Mouse (Mus musculus): ENCODE data around the gene Pus3. TPM values are rescaled to one million over a fixed set of nuclear protein-coding genes. Genes with fewer than 3 reads are reported as not detected.

Pus3 gene
- polyA plus RNA-seq, 1 experiment from 2014 or later = 9.3 TPM

GRCm38 (mm10) chr9:35546745-35547144, 11.7 kb upstream of the Pus3 start:
- no peaks in the 10 kb centered on the region for H3K27me3 ChIP-seq
- no peak overlapping the region for H3K27ac ChIP-seq
- H3K9ac ChIP-seq = no peak overlapping the region; the same call in 1 of the 2 replicates
- ATAC-seq (ENCODE audit: low read depth) = no peak
- H3K4me3 ChIP-seq (replicated peaks) = no peak overlapping the region
- H3K9me3 ChIP-seq (replicated peaks) = no peaks in the 10 kb centered on the region
- no peak overlapping the region for H3K4me2 ChIP-seq
- H3K36me3 ChIP-seq = no peaks in the 10 kb centered on the region
- peaks cover 8% of the 10 kb centered on the region; the same call in 1 of the 2 replicates for H3K4me1 ChIP-seq (replicated peaks)
- WGBS (ENCODE audit: insufficient replicate concordance) = 14% methylated on average over 9 of the region's 9 CpGs
- no peak for DNase-seq

DNA sequence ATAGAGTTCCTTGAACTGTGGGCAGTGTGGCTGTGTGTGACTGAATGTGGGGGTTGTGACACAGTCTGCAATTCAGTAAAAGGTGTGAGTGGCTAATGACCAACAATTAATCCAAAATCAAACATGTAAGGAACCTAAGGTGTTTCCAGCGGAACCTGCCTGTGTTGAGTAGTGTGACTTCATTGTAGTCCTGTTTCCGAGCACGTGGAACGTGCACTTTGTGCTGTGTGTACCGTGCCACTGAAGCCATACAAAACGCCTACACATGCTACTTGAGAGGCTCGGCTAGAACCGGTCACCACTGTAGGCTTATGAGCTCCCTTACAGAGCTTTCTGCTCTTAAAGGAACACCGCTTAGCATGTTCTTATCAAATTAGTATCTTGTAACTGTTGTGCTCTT, 9.9 kb upstream of the Pus3 start:
- Histone ChIP-seq H3K4me2 (no peak overlapping the region), H3K4me1 (replicated peaks) (peaks cover 8% of the 10 kb centered on the region; the same call in 1 of the 2 replicates), H3K4me3 (replicated peaks) (no peak overlapping the region), H3K27me3 (no peaks in the 10 kb centered on the region), H3K9ac (no peak overlapping the region), H3K36me3 (no peaks in the 10 kb centered on the region), H3K9me3 (replicated peaks) (no peaks in the 10 kb centered on the region), H3K27ac (no peak overlapping the region)
- 76% methylated on average over 9 of the region's 9 CpGs for WGBS (ENCODE audit: insufficient replicate concordance)
- no peak for ATAC-seq (ENCODE audit: low read depth)
- no peak for DNase-seq

- Histone ChIP-seq H3K36me3 (peaks cover 12% of the 10 kb centered on the region), H3K27me3 (peaks cover 51% of the 10 kb centered on the region), H3K9ac (no peak overlapping the region), H3K9me3 (replicated peaks) (no peaks in the 10 kb centered on the region), H3K27ac (no peak overlapping the region), H3K4me3 (replicated peaks) (no peak overlapping the region), H3K4me1 (replicated peaks) (peaks cover 26% of the 10 kb centered on the region), H3K4me2 (no peak overlapping the region)
- ATAC-seq (ENCODE audit: low read depth) (no peak), DNase-seq (no peak)
- 44% methylated on average over 12 of the region's 12 CpGs for WGBS (ENCODE audit: insufficient replicate concordance)
Measured at GRCm38 (mm10) chr9:35556494-35557102, 1.8 kb upstream of the Pus3 start.

GRCm38 (mm10) chr9:35559009-35559890, 855 bp downstream of the Pus3 start:
- DNase-seq = peak; percentile 60
- H3K36me3 ChIP-seq = peaks cover 26% of the 10 kb centered on the region
- peak; percentile 83 for ATAC-seq (ENCODE audit: low read depth)
- peaks cover 47% of the 10 kb centered on the region for H3K27me3 ChIP-seq
- peaks cover 30% of the 10 kb centered on the region for H3K4me1 ChIP-seq (replicated peaks)
- H3K4me2 ChIP-seq = peak overlapping the region; percentile 82
- H3K4me3 ChIP-seq (replicated peaks) = peak overlapping the region; percentile 74
- peak overlapping the region; percentile 41 for H3K27ac ChIP-seq
- WGBS (ENCODE audit: insufficient replicate concordance) = 1% methylated on average over 31 of the region's 31 CpGs
- H3K9me3 ChIP-seq (replicated peaks) = no peaks in the 10 kb centered on the region
- peak overlapping the region; percentile 77 for H3K9ac ChIP-seq

GRCm38 (mm10) chr9:35561076-35561475, 2.7 kb downstream of the Pus3 start:
- Histone ChIP-seq H3K9ac (no peak overlapping the region), H3K4me1 (replicated peaks) (peaks cover 34% of the 10 kb centered on the region), H3K9me3 (replicated peaks) (no peaks in the 10 kb centered on the region), H3K36me3 (peaks cover 44% of the 10 kb centered on the region), H3K27ac (no peak overlapping the region), H3K4me3 (replicated peaks) (no peak overlapping the region), H3K4me2 (no peak overlapping the region), H3K27me3 (peaks cover 32% of the 10 kb centered on the region)
- WGBS (ENCODE audit: insufficient replicate concordance) = 91% methylated on average over 11 of the region's 11 CpGs
- ATAC-seq (ENCODE audit: low read depth) (no peak), DNase-seq (no peak)

- no peak overlapping the region for H3K9ac ChIP-seq
- no peak overlapping the region for H3K27ac ChIP-seq
- H3K36me3 ChIP-seq = peaks cover 49% of the 10 kb centered on the region
- ATAC-seq (ENCODE audit: low read depth) (no peak), DNase-seq (no peak)
- H3K9me3 ChIP-seq (replicated peaks) = no peaks in the 10 kb centered on the region
- peaks cover 27% of the 10 kb centered on the region for H3K27me3 ChIP-seq
- 54% methylated on average over 6 of the region's 6 CpGs for WGBS (ENCODE audit: insufficient replicate concordance)
- peaks cover 34% of the 10 kb centered on the region for H3K4me1 ChIP-seq (replicated peaks)
- no peak overlapping the region for H3K4me2 ChIP-seq
- H3K4me3 ChIP-seq (replicated peaks) = no peak overlapping the region
Measured at GRCm38 (mm10) chr9:35561583-35561982, 3.2 kb downstream of the Pus3 start.

DNA sequence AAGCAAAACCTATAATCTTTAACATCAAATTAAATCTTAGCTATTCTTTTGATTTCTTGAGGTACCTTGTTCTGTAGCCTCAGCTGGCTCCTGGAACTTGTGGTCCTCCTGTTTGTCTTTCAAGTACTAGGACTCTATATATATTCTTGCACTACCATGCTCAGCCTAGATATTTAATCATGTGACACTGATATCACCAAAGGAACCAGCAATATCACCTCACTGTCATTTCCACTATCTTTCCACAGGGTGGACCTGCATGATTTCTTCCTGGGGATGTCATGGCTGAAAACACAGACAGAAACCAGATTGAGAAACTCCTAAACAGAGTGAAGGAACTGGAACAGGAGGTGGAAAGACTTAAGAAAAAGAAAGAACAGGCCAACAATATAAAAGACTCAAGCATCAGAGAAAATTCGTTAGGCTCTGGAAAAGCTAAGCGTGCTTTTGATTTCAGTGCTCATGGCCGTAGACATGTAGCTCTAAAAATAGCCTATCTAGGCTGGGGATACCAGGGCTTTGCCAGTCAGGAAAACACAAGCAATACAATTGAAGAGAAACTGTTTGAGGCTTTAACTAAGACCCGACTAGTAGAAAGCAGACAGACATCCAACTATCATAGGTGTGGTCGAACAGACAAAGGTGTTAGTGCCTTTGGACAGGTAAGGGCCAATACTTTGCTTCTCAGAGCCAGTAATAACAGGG, 6.3 kb downstream of the Pus3 start:
- Histone ChIP-seq H3K4me2 (no peak overlapping the region), H3K9me3 (replicated peaks) (no peaks in the 10 kb centered on the region), H3K4me1 (replicated peaks) (peaks cover 37% of the 10 kb centered on the region), H3K27me3 (no peaks in the 10 kb centered on the region), H3K27ac (no peak overlapping the region), H3K9ac (no peak overlapping the region), H3K36me3 (peaks cover 63% of the 10 kb centered on the region), H3K4me3 (replicated peaks) (no peak overlapping the region)
- WGBS (ENCODE audit: insufficient replicate concordance) = 79% methylated on average over 5 of the region's 5 CpGs
- ATAC-seq (ENCODE audit: low read depth) (no peak), DNase-seq (no peak)

DNA sequence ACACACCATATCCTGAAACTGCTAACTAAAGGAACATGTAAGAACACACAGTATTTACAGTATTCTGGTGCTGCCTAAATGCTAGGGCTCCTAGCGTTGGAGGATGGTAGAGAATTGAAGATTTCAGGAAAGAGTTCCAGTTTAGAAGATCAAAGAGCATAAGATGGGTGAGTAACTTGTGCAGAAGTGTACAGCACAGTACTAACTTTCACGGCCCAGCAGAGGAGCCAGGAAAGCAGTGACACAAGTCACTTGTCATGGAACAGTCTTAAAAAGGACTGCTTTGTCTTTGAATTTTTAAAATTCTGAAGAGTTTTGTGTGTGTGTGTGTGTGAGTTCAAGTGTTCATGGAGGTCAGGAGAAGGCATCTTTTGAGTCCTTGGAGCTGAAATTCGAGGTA, 9.6 kb downstream of the Pus3 start:
- peaks cover 44% of the 10 kb centered on the region for H3K36me3 ChIP-seq
- ATAC-seq (ENCODE audit: low read depth) = no peak
- peak overlapping the region; percentile 46 for H3K4me2 ChIP-seq

DNA sequence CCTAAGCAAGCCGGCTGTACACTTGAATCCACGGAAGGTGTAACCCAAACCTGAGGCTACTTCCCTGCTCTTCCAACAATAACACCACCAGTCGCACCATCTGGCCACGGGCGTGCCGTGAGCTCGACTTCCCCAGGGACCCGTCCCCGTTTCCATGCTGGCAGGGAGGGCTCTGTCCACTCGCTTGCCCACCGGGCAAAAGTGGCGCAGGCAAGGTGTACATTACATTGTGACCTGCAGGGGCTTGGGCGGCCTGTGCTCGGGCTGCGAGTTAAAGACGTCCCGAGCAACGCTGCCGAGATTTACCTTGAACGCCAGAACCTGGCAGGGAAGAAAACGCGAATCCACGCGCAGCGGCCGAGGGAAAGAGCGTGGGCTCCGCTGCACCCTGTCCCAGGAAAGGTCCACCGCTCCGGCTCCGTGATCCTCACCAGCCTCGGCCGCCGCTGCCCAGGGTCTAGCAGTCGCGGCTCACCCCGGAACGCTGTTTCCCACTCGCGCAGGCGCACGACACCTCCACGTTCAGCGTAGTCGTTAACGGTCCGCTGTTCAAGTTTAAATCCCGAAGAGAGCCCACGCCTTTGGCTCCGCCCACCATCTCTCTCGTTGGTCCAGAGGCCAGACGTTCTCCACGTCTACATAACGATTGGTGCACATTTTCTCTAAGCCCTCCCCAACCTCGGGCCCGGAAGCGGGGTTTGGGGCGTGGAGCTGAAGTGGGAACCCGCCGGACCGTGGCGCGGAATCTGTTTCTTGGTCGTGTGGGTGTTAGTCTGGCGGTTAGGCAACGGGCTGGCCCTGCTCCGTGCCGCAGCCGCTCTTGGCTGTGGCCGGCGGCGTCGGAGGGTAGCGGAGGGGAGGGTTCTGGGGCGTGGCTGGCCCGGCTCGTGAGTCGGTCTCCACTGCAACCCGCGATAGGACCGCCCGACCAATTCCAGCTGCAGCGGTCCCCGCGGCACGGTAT, 11.5 kb downstream of the Pus3 start, which contains the start of the genes Pate2 and Hyls1:
Pate2 (plus strand) TSS at position 714 of the 964 bp plus-strand sequence.
Hyls1 (minus strand) TSS at position 828 of the 964 bp plus-strand sequence.
- Histone ChIP-seq H3K36me3 (peaks cover 32% of the 10 kb centered on the region), H3K4me3 (replicated peaks) (peak within 1 kb of the TSS; percentile 82), H3K9me3 (replicated peaks) (no peaks in the 10 kb centered on the region), H3K9ac (peak within 1 kb of the TSS; percentile 87), H3K4me1 (replicated peaks) (peaks cover 27% of the 10 kb centered on the region), H3K27me3 (peaks cover 26% of the 10 kb centered on the region), H3K4me2 (peak within 1 kb of the TSS; percentile 73), H3K27ac (peak within 1 kb of the TSS; percentile 96)
- DNase-seq (peak; percentile 91), ATAC-seq (ENCODE audit: low read depth) (peak; percentile 96)
- WGBS (ENCODE audit: insufficient replicate concordance) = under 1% methylated on average over 86 of the region's 86 CpGs

More for the DNA sequence above, 9.6 kb downstream of the Pus3 start:
- WGBS (ENCODE audit: insufficient replicate concordance) = 78% methylated on average over 3 of the region's 3 CpGs
- no peaks in the 10 kb centered on the region for H3K9me3 ChIP-seq (replicated peaks)
- peak overlapping the region; percentile 87; the same call in 1 of the 2 replicates for H3K9ac ChIP-seq
- peaks cover 28% of the 10 kb centered on the region for H3K4me1 ChIP-seq (replicated peaks)
- no peak overlapping the region for H3K27ac ChIP-seq
- H3K27me3 ChIP-seq = peaks cover 11% of the 10 kb centered on the region
- no peak for DNase-seq
- H3K4me3 ChIP-seq (replicated peaks) = peak overlapping the region; percentile 82; the same call in 1 of the 2 replicates

- Histone ChIP-seq H3K27ac (peak overlapping the region; percentile 96), H3K36me3 (peaks cover 23% of the 10 kb centered on the region), H3K4me1 (replicated peaks) (peaks cover 27% of the 10 kb centered on the region), H3K9ac (peak overlapping the region; percentile 87), H3K4me3 (replicated peaks) (peak overlapping the region; percentile 82), H3K27me3 (peaks cover 28% of the 10 kb centered on the region), H3K4me2 (peak overlapping the region; percentile 73), H3K9me3 (replicated peaks) (no peaks in the 10 kb centered on the region)
- DNase-seq (no peak), ATAC-seq (ENCODE audit: low read depth) (no peak)
- WGBS (ENCODE audit: insufficient replicate concordance) = 5% methylated on average over 5 of the region's 5 CpGs
Measured at GRCm38 (mm10) chr9:35570663-35571062, 12.3 kb downstream of the Pus3 start.

All from liver, embryonic 13.5 days (tissue).